29 mouse cellular contexts compared by ENCODE assay signal in the genomic region with DNA sequence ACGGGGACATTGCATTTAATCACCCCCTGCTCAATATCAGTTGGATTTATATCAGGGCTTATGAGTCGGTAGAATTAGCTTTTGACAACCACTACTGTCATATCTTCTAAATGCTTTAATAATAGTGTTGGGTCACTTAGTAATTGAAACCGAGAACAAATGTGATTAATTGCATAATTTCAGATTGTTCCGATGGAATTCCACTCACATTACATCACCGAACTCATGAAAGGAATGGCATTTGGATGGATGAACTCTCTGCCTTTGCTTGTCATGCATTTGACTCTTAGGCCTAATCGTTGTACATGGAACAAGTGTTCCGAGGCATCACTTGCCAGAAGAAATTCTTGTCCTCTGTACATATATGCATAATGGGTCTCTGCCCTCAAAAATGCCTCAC.
DNase-seq lines count a peak whose midpoint lies in the region; ATAC-seq lines count a peak whose summit lies in the region.
"Had no signal": no experiment of that assay in that cellular context is flagged by ENCODE, and none has a peak within 500 bp of the region (broad histone marks: within the 10 kb centered on the region; RNA-seq: fewer than 3 reads in every experiment).

No protein-coding gene starts in this region.

- no peak overlapping the region for H3K27ac ChIP-seq in heart, embryonic 16.5 days (ENCODE audit: low read length)
- H3K27ac ChIP-seq in midbrain, embryonic 11.5 days (ENCODE audit: low read depth, low read length) = no peak overlapping the region
- no peak overlapping the region for H3K27ac ChIP-seq in midbrain, embryonic 13.5 days
- no peak overlapping the region for H3K27ac ChIP-seq in hindbrain, embryonic 10.5 days
- H3K27ac ChIP-seq: embryonic facial prominence, embryonic 13.5 days; embryonic facial prominence, embryonic 15.5 days; forebrain, embryonic 10.5 days; forebrain, embryonic 12.5 days had no signal

- no peak for ATAC-seq in heart, embryonic 16.5 days (replicated peaks; ENCODE audit: extremely low read depth, insufficient read depth, low FRiP score)
- no peak for ATAC-seq in midbrain, embryonic 11.5 days (ENCODE audit: low FRiP score)
- no peak for ATAC-seq in midbrain, embryonic 13.5 days
- no peak for ATAC-seq in frontal cortex, adult (ENCODE audit: low TSS enrichment)
- ATAC-seq: CD4-positive, CD25-positive, alpha-beta regulatory T cell, adult 4 months; forebrain, embryonic 14.5 days; forebrain, embryonic 16.5 days had no signal

- H3K9me3 ChIP-seq in heart, embryonic 16.5 days (replicated peaks; ENCODE audit: control insufficient read depth, low read length) = no peaks in the 10 kb centered on the region
- no peaks in the 10 kb centered on the region for H3K9me3 ChIP-seq in midbrain, embryonic 11.5 days (ENCODE audit: control insufficient read depth, low read length)
- H3K9me3 ChIP-seq in midbrain, embryonic 13.5 days = no peaks in the 10 kb centered on the region
- no peaks in the 10 kb centered on the region for H3K9me3 ChIP-seq in hindbrain, embryonic 10.5 days
- H3K9me3 ChIP-seq: embryonic facial prominence, embryonic 13.5 days; embryonic facial prominence, embryonic 15.5 days; forebrain, embryonic 10.5 days; forebrain, embryonic 12.5 days; G1E had no signal

- 43% methylated on average over 7 of the region's 7 CpGs for WGBS in heart, embryonic 16.5 days
- WGBS in midbrain, embryonic 11.5 days = 90% methylated on average over 7 of the region's 7 CpGs
- WGBS in midbrain, embryonic 13.5 days = 80% methylated on average over 7 of the region's 7 CpGs
- WGBS in hindbrain, embryonic 10.5 days = 89% methylated on average over 7 of the region's 7 CpGs

- peak overlapping the region; percentile 32; the same call in 1 of the 2 replicates for H3K4me2 ChIP-seq in heart, embryonic 16.5 days (ENCODE audit: low read depth, low read length)
- H3K4me2 ChIP-seq in midbrain, embryonic 11.5 days = no peak overlapping the region
- no peak overlapping the region for H3K4me2 ChIP-seq in midbrain, embryonic 13.5 days (replicated peaks)
- H3K4me2 ChIP-seq: embryonic facial prominence, embryonic 13.5 days; embryonic facial prominence, embryonic 15.5 days; forebrain, embryonic 12.5 days had no signal

- no peaks in the 10 kb centered on the region for H3K36me3 ChIP-seq in heart, embryonic 16.5 days (ENCODE audit: control insufficient read depth, insufficient read depth)
- H3K36me3 ChIP-seq in midbrain, embryonic 11.5 days (ENCODE audit: control insufficient read depth, insufficient read depth, low read length) = no peaks in the 10 kb centered on the region
- no peaks in the 10 kb centered on the region for H3K36me3 ChIP-seq in midbrain, embryonic 13.5 days
- H3K36me3 ChIP-seq in hindbrain, embryonic 10.5 days = no peaks in the 10 kb centered on the region
- H3K36me3 ChIP-seq: embryonic facial prominence, embryonic 13.5 days; embryonic facial prominence, embryonic 15.5 days; forebrain, embryonic 10.5 days; forebrain, embryonic 12.5 days; G1E had no signal

- DNase-seq in heart, postnatal 14 days = no peak
- DNase-seq in midbrain, embryonic 11.5 days (ENCODE audit: low spot score, missing footprints) = peak; percentile 33
- DNase-seq in mesoderm, embryonic 11.5 days (ENCODE audit: low read depth, low spot score) = peak; percentile 7
- DNase-seq in retina, postnatal 1 day = peak; percentile 7
- DNase-seq in hindbrain, embryonic 10.5 days (ENCODE audit: low spot score) = no peak
- DNase-seq: adrenal gland, adult 2 months; adrenal gland, postnatal 10 days; adrenal gland, postnatal 25 days; B cell, adult 2 months; cerebellum, adult 11 months; cerebellum, adult 18-20 months; cerebellum, adult 8-10 months; cerebellum, adult 9-11 months; cerebellum, postnatal 14 days; cerebellum, postnatal 36 days; embryo, embryonic 11 days had no signal

- no peaks in the 10 kb centered on the region for H3K27me3 ChIP-seq in heart, embryonic 16.5 days (ENCODE audit: control insufficient read depth, insufficient read depth, low read length)
- H3K27me3 ChIP-seq in midbrain, embryonic 11.5 days (ENCODE audit: control insufficient read depth, insufficient read depth, low read length) = no peaks in the 10 kb centered on the region
- no peaks in the 10 kb centered on the region for H3K27me3 ChIP-seq in midbrain, embryonic 13.5 days
- H3K27me3 ChIP-seq in hindbrain, embryonic 10.5 days (ENCODE audit: insufficient read depth, poor library complexity, severe bottlenecking) = no peaks in the 10 kb centered on the region
- H3K27me3 ChIP-seq: CH12.LX; embryonic facial prominence, embryonic 13.5 days; embryonic facial prominence, embryonic 15.5 days; forebrain, embryonic 12.5 days had no signal

- peaks cover 4% of the 10 kb centered on the region for H3K4me1 ChIP-seq in heart, embryonic 16.5 days (ENCODE audit: control insufficient read depth, insufficient read depth, low read length)
- no peaks in the 10 kb centered on the region for H3K4me1 ChIP-seq in midbrain, embryonic 11.5 days (ENCODE audit: control insufficient read depth, insufficient read depth, low read length)
- no peaks in the 10 kb centered on the region for H3K4me1 ChIP-seq in midbrain, embryonic 13.5 days (replicated peaks)
- H3K4me1 ChIP-seq in hindbrain, embryonic 10.5 days (replicated peaks) = no peaks in the 10 kb centered on the region
- H3K4me1 ChIP-seq: embryonic facial prominence, embryonic 13.5 days; embryonic facial prominence, embryonic 15.5 days; forebrain, embryonic 10.5 days; forebrain, embryonic 12.5 days had no signal

- intact Hi-C loops in heart, postnatal 14 days (cut with DNase I) = no loop called here

- no peak overlapping the region for H3K9ac ChIP-seq in heart, embryonic 16.5 days (ENCODE audit: low read length)
- no peak overlapping the region for H3K9ac ChIP-seq in midbrain, embryonic 11.5 days (ENCODE audit: low read length)
- no peak overlapping the region for H3K9ac ChIP-seq in midbrain, embryonic 13.5 days (replicated peaks)
- H3K9ac ChIP-seq: embryonic facial prominence, embryonic 13.5 days; embryonic facial prominence, embryonic 15.5 days; forebrain, embryonic 12.5 days had no signal

- H3K4me3 ChIP-seq in heart, embryonic 16.5 days (ENCODE audit: low read length) = no peak overlapping the region
- no peak overlapping the region for H3K4me3 ChIP-seq in midbrain, embryonic 11.5 days (ENCODE audit: low read depth, low read length)
- H3K4me3 ChIP-seq in midbrain, embryonic 13.5 days (replicated peaks) = no peak overlapping the region
- no peak overlapping the region for H3K4me3 ChIP-seq in hindbrain, embryonic 10.5 days
- H3K4me3 ChIP-seq: embryonic facial prominence, embryonic 13.5 days; embryonic facial prominence, embryonic 15.5 days; erythroblast, embryonic 14.5 days; forebrain, embryonic 10.5 days; forebrain, embryonic 12.5 days had no signal

Comparison
In these comparisons a context has a peak if more than half of its experiments do, and no peak if none do; other contexts are left out.
1. DNase-seq: peak in midbrain, embryonic 11.5 days (single experiment), mesoderm, embryonic 11.5 days (single experiment) and retina, postnatal 1 day (single experiment); none in heart, postnatal 14 days (0 of 2) and hindbrain, embryonic 10.5 days (single experiment).